Mouse (Mus musculus): ENCODE measurements around the gene Btg2.

GRCm38 (mm10) chr1:134026741-134027140 is 52.2 kb downstream of the Btg2 start:
- TF ChIP-seq POLR2A (IDR thresholded peaks at IDR 0.05; ENCODE audit: borderline replicate concordance, control insufficient read depth, low read depth, low read length) (no peak), CTCF (IDR thresholded peaks at IDR 0.05; ENCODE audit: control insufficient read depth, insufficient read depth, low read length) (no peak)
